Mouse (Mus musculus): ENCODE data around the gene Btbd18. TPM values are rescaled to one million over a fixed set of nuclear protein-coding genes. Genes with fewer than 3 reads are reported as not detected.
"Not testable (repeated sequence)": the region's sequence is repeated elsewhere in the genome, so short reads cannot be mapped to it uniquely, and the experiment has no call there.

Btbd18 gene
- polyA plus RNA-seq, 1 experiment from 2014 or later = not detected

DNA sequence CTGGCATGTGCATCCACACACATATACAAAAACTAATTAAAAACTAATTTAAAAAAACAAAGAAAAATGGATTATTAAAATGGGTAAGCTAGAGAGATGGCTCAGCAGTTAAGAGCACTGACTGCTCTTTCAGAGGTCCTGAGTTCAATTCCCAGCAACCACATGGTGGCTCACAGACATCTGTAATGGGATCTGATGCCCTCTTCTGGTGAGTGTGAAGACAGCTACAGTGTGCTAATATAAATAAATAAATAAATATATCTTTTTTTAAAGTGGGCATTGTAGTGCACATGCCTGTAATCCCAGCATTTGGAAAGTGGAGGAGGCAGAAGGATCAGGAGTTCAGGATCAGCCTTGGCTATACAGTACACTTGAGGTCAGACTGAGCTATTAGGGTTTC lies 5.5 kb upstream of the Btbd18 start:
- no peak for ATAC-seq (ENCODE audit: low read depth)
- no peak overlapping the region for H3K27ac ChIP-seq (replicated peaks; ENCODE audit: low read depth, low read length)
- H3K9ac ChIP-seq (ENCODE audit: low read depth, low read length) = no peak overlapping the region
- no peak overlapping the region for H3K4me2 ChIP-seq (ENCODE audit: low read depth, low read length)
- no peaks in the 10 kb centered on the region for H3K4me1 ChIP-seq (ENCODE audit: control insufficient read depth, insufficient read depth, low read length)
- H3K27me3 ChIP-seq (replicated peaks; ENCODE audit: control insufficient read depth, insufficient read depth, low read length) = no peaks in the 10 kb centered on the region
- DNase-seq (ENCODE audit: low spot score) = no peak
- no peaks in the 10 kb centered on the region for H3K36me3 ChIP-seq (ENCODE audit: control insufficient read depth, insufficient read depth, low read length)
- no peak overlapping the region for H3K4me3 ChIP-seq (ENCODE audit: low read depth, low read length)
- H3K9me3 ChIP-seq (ENCODE audit: control insufficient read depth, low read length) = no peaks in the 10 kb centered on the region

DNA sequence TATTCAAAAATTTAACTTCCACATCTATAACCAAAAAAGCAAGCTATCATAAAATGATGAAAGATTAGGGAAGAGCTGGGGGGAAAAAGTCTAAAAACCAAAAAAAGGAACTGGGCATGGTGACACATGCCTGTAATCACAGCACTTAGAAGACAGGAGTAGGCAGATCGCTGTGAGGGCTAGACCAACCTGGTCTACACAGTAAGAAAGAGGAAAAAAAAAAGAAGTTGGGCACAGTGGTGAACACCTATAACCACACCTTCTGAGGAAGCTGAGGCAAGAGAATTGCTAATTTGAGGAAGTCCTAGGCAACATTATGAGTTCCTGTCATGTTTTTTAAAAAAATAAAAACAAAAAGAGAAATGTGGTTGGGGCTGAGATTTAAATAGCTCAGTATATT lies 3.0 kb upstream of the Btbd18 start:
- Histone ChIP-seq H3K36me3 (ENCODE audit: control insufficient read depth, insufficient read depth, low read length) (no peaks in the 10 kb centered on the region), H3K9ac (ENCODE audit: low read depth, low read length) (no peak overlapping the region), H3K4me3 (ENCODE audit: low read depth, low read length) (no peak overlapping the region), H3K4me1 (ENCODE audit: control insufficient read depth, insufficient read depth, low read length) (no peaks in the 10 kb centered on the region), H3K27me3 (replicated peaks; ENCODE audit: control insufficient read depth, insufficient read depth, low read length) (no peaks in the 10 kb centered on the region), H3K27ac (replicated peaks; ENCODE audit: low read depth, low read length) (no peak overlapping the region), H3K4me2 (ENCODE audit: low read depth, low read length) (no peak overlapping the region), H3K9me3 (ENCODE audit: control insufficient read depth, low read length) (no peaks in the 10 kb centered on the region)
- 58% methylated on average over 1 of the region's 1 CpGs for WGBS
- ATAC-seq (ENCODE audit: low read depth) = no peak
- no peak for DNase-seq (ENCODE audit: low spot score)

DNA sequence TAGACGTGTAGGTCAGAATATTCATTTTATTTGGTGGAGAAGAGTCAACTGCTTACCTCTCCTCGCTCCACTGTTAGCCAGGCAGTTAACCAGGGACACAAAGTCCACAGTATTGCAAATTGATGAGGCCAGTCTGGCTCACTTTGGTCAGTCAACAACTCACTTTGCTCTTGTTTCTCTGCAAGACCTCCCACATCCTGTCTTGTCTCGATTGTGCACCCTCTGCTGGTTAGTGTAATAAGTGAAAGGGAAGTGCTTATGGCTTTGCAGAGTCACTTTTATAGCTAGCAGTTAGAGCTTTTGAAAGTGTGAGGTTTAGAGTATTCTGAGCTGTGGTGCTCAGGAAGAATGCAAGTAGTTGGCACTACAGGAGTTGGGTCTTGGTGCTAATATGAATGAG lies 1.4 kb downstream of the Btbd18 start:
- H3K4me3 ChIP-seq (ENCODE audit: low read depth, low read length) = no peak overlapping the region
- no peaks in the 10 kb centered on the region for H3K9me3 ChIP-seq (ENCODE audit: control insufficient read depth, low read length)
- H3K4me2 ChIP-seq (ENCODE audit: low read depth, low read length) = no peak overlapping the region
- H3K27ac ChIP-seq (replicated peaks; ENCODE audit: low read depth, low read length) = no peak overlapping the region
- ATAC-seq (ENCODE audit: low read depth) (no peak), DNase-seq (ENCODE audit: low spot score) (peak; percentile 46)
- H3K9ac ChIP-seq (ENCODE audit: low read depth, low read length) = no peak overlapping the region
- no peaks in the 10 kb centered on the region for H3K4me1 ChIP-seq (ENCODE audit: control insufficient read depth, insufficient read depth, low read length)
- H3K27me3 ChIP-seq (replicated peaks; ENCODE audit: control insufficient read depth, insufficient read depth, low read length) = no peaks in the 10 kb centered on the region
- 65% methylated on average over 3 of the region's 3 CpGs for WGBS
- no peaks in the 10 kb centered on the region for H3K36me3 ChIP-seq (ENCODE audit: control insufficient read depth, insufficient read depth, low read length)

DNA sequence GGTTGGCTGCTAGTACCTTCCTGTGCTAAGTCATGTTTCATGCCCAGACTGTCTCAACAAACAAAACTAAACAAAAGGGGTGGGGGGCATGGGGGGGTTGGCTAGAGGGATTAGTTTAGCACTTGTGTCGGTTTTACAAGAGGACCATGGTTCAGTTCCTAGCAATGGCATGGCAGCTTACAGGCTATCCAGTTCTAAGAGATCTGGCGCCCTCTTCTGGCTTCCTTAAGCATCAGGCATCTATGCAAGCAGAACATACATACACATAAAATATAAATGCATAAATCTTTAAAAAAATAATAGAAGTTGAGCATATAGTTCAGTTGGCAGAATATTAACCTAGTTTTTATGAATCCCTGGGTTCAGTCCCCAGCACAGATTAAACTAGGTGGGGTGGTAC lies 4.0 kb downstream of the Btbd18 start:
- ATAC-seq (ENCODE audit: low read depth) = no peak
- H3K27ac ChIP-seq (replicated peaks; ENCODE audit: low read depth, low read length) = no peak overlapping the region
- H3K4me1 ChIP-seq (ENCODE audit: control insufficient read depth, insufficient read depth, low read length) = no peaks in the 10 kb centered on the region
- no peaks in the 10 kb centered on the region for H3K9me3 ChIP-seq (ENCODE audit: control insufficient read depth, low read length)
- peak; percentile 64 for DNase-seq (ENCODE audit: low spot score)
- H3K9ac ChIP-seq (ENCODE audit: low read depth, low read length) = no peak overlapping the region
- H3K4me2 ChIP-seq (ENCODE audit: low read depth, low read length) = no peak overlapping the region
- WGBS = 25% methylated on average over 2 of the region's 2 CpGs
- no peaks in the 10 kb centered on the region for H3K27me3 ChIP-seq (replicated peaks; ENCODE audit: control insufficient read depth, insufficient read depth, low read length)
- H3K36me3 ChIP-seq (ENCODE audit: control insufficient read depth, insufficient read depth, low read length) = 0 out of 2 replicates have a peak, but pooled peaks cover 4% of the 10 kb centered on the region
- no peak overlapping the region for H3K4me3 ChIP-seq (ENCODE audit: low read depth, low read length)

DNA sequence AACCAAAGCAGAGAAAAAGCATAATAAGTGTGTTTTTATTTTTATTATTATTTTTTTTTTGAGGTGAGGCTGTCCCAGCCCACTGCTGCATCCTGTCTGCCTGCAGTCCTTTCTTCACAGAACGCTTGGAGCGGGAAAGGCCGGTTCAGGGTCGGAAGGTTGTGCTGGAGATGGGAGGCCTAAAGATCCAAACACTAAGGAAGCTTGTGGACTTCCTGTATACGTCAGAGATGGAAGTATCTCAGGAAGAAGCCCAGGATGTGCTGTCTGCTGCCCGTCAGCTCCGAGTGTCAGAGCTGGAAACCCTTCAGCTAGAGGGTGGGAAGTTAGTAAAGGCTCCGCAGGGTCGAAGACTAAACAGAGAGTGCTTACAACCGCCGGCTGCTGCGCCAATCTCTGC lies 7.2 kb downstream of the Btbd18 start:
- Histone ChIP-seq H3K36me3 (ENCODE audit: control insufficient read depth, insufficient read depth, low read length) (peaks cover 16% of the 10 kb centered on the region), H3K27me3 (replicated peaks; ENCODE audit: control insufficient read depth, insufficient read depth, low read length) (no peaks in the 10 kb centered on the region), H3K4me1 (ENCODE audit: control insufficient read depth, insufficient read depth, low read length) (peaks cover 7% of the 10 kb centered on the region), H3K4me2 (ENCODE audit: low read depth, low read length) (no peak overlapping the region), H3K9me3 (ENCODE audit: control insufficient read depth, low read length) (no peaks in the 10 kb centered on the region), H3K9ac (ENCODE audit: low read depth, low read length) (no peak overlapping the region), H3K4me3 (ENCODE audit: low read depth, low read length) (no peak overlapping the region), H3K27ac (replicated peaks; ENCODE audit: low read depth, low read length) (no peak overlapping the region)
- DNase-seq (ENCODE audit: low spot score) = no peak
- WGBS = 60% methylated on average over 12 of the region's 12 CpGs
- no peak for ATAC-seq (ENCODE audit: low read depth)

DNA sequence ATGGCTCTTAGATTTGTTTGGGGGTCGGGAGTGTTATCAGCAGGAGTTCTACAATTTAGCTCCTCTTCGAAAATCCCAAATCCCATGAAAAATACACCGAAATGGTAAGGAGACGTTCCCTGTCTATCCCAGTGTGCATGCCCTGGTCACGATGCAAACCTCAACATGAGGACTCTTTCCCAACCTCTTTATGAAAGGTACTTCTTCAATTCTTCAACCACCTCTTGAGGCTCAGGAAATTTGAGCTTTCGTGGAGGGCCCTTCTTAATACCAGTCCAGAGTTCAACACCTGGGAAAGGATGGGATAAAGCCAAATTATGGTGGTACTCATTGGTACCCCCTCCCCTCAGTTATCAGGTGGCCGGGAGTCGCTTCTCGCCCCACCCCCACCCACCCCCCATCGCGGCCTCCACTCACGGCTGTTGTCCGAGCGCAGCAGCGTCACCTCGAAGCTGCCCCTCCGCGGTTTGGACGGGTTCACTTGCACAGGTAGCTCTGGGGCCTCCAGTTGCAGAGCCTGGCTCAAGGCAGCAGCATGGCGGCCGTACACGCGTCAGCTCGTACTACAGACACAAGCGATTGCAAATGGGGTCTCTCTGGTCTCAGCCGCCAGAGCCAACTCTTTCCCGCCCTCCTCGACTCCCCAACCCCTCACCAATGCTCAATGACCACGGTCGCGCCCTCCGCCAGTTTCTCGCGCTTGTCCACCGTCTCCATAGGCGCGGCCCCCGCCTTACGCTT lies 11.1 kb downstream of the Btbd18 start:
- DNase-seq (ENCODE audit: low spot score) (peak; percentile 49), ATAC-seq (ENCODE audit: low read depth) (peak; percentile 78)
- H3K4me1 ChIP-seq (ENCODE audit: control insufficient read depth, insufficient read depth, low read length) = peaks cover 7% of the 10 kb centered on the region
- H3K27ac ChIP-seq (replicated peaks; ENCODE audit: low read depth, low read length) = peak overlapping the region; percentile 93
- no peaks in the 10 kb centered on the region for H3K27me3 ChIP-seq (replicated peaks; ENCODE audit: control insufficient read depth, insufficient read depth, low read length)
- peak overlapping the region; percentile 98 for H3K4me3 ChIP-seq (ENCODE audit: low read depth, low read length)
- H3K9ac ChIP-seq (ENCODE audit: low read depth, low read length) = peak overlapping the region; percentile 96
- 4% methylated on average over 28 of the region's 39 CpGs for WGBS
- peak overlapping the region; percentile 60 for H3K4me2 ChIP-seq (ENCODE audit: low read depth, low read length)
- no peaks in the 10 kb centered on the region for H3K9me3 ChIP-seq (ENCODE audit: control insufficient read depth, low read length)
- H3K36me3 ChIP-seq (ENCODE audit: control insufficient read depth, insufficient read depth, low read length) = peaks cover 39% of the 10 kb centered on the region

DNA sequence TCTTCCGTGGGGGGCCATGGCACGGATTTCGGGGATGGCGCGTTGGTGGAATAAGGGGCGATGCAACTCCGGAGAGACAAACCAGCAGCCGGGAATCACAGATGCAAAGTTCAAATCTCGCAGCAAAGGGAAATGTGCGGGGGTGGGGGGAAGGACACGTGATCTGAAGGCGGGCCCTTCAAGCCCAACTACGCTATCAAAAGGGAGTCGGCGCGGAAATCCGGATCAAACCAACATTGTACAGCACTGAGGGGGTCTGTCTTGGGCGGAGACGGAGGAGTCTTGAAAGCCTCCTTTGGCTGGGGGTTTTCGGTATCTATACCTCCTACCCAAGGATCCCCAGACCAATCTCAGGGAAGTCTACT lies 11.7 kb downstream of the Btbd18 start, which contains the start of gene Selenoh:
Gene Selenoh, minus strand, starts transcription at position 202 of the 365 bp plus-strand sequence.
- peaks cover 42% of the 10 kb centered on the region for H3K36me3 ChIP-seq (ENCODE audit: control insufficient read depth, insufficient read depth, low read length)
- under 1% methylated on average over 20 of the region's 20 CpGs for WGBS
- DNase-seq (ENCODE audit: low spot score) = peak; percentile 98

DNA sequence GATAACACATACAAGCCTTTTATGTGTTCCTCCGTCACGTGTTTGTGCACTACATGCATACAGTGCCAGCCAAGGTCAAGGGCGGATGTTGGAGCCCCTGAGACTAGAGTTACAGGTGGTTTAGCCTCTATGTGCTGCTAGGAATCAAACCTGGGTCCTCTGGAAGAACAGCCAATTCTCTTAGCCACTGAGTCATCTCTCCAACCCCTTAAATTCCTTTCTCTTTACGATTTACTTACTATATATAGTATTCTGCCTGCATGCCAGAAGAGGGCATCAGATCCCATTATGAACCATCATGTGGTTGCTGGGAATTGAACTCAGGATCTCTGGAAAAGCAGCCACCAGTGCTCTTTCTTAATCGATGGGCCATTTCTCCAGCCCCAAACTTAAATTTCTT lies 12.7 kb downstream of the Btbd18 start:
- not testable (repeated sequence) for DNase-seq (ENCODE audit: low spot score); ATAC-seq (ENCODE audit: low read depth); H3K4me3 ChIP-seq (ENCODE audit: low read depth, low read length); H3K4me1 ChIP-seq (ENCODE audit: control insufficient read depth, insufficient read depth, low read length); H3K9me3 ChIP-seq (ENCODE audit: control insufficient read depth, low read length); H3K27me3 ChIP-seq (replicated peaks; ENCODE audit: control insufficient read depth, insufficient read depth, low read length); H3K9ac ChIP-seq (ENCODE audit: low read depth, low read length)
- H3K4me2 ChIP-seq (ENCODE audit: low read depth, low read length) = peak overlapping the region; percentile 60; the same call in 1 of the 2 replicates
- H3K27ac ChIP-seq (replicated peaks; ENCODE audit: low read depth, low read length) = 0 out of 2 replicates have a peak overlapping the region, but pooled peaks have one; percentile 93
- H3K36me3 ChIP-seq (ENCODE audit: control insufficient read depth, insufficient read depth, low read length) = peaks cover 42% of the 10 kb centered on the region
- WGBS = 49% methylated on average over 4 of the region's 5 CpGs

More for the DNA sequence above, 11.7 kb downstream of the Btbd18 start, which contains the start of gene Selenoh:
- Histone ChIP-seq H3K27ac (replicated peaks; ENCODE audit: low read depth, low read length) (peak within 1 kb of the TSS; percentile 93), H3K27me3 (replicated peaks; ENCODE audit: control insufficient read depth, insufficient read depth, low read length) (no peaks in the 10 kb centered on the region), H3K9ac (ENCODE audit: low read depth, low read length) (peak within 1 kb of the TSS; percentile 96), H3K4me3 (ENCODE audit: low read depth, low read length) (peak within 1 kb of the TSS; percentile 98), H3K4me1 (ENCODE audit: control insufficient read depth, insufficient read depth, low read length) (peaks cover 7% of the 10 kb centered on the region), H3K9me3 (ENCODE audit: control insufficient read depth, low read length) (no peaks in the 10 kb centered on the region), H3K4me2 (ENCODE audit: low read depth, low read length) (peak within 1 kb of the TSS; percentile 60)
- peak; percentile 98 for ATAC-seq (ENCODE audit: low read depth)
